Mouse (Mus musculus) limb, embryonic 10.5 days (tissue): ENCODE results near the gene Gpx4. TPM values are rescaled to one million over a fixed set of nuclear protein-coding genes. Genes with fewer than 3 reads are reported as not detected.
"Not testable (repeated sequence)": the region's sequence is repeated elsewhere in the genome, so short reads cannot be mapped to it uniquely, and the experiment has no call there.

Source experiments
- DNase-seq: peaks from one replicate; pipeline ENCODE4 v3.0.0-alpha.2; 2017; ENCODE audit warnings: low spot score
- H3K27ac ChIP-seq: fragments of 300-500 bp; sonication (generic); 2 replicates; pipeline ENCODE4 v1.5.1; 2016; ENCODE audit warnings: mild to moderate bottlenecking
- H3K27me3 ChIP-seq: fragments of 300-500 bp; sonication (generic); 2 replicates; pipeline ENCODE4 v1.6.1; 2016; ENCODE audit warnings: low read depth, mild to moderate bottlenecking; ENCODE audit not compliant: poor library complexity, severe bottlenecking
- H3K36me3 ChIP-seq: fragments of 300-500 bp; sonication (generic); 2 replicates; pipeline ENCODE4 v1.6.1; 2016; ENCODE audit warnings: mild to moderate bottlenecking, moderate library complexity
- H3K4me1 ChIP-seq: fragments of 300-500 bp; sonication (generic); 2 replicates; pipeline ENCODE4 v1.6.1; 2016
- H3K4me3 ChIP-seq: fragments of 300-500 bp; sonication (generic); 2 replicates; pipeline ENCODE4 v1.5.1; 2016; ENCODE audit warnings: mild to moderate bottlenecking, moderate library complexity
- H3K9me3 ChIP-seq: fragments of 300-500 bp; sonication (generic); replicated peaks from 2 replicates; pipeline ENCODE4 v1.6.1; 2016; ENCODE audit warnings: mild to moderate bottlenecking
- WGBS: fragments of 180-500 bp; shearing (Covaris S2); methylation state at CpG from one replicate; pipeline ENCODE4 v1.1.7; 2016; 5-methylcytosine and 5-hydroxymethylcytosine counted together
- polyA plus RNA-seq: library from polyadenylated mRNA; unstranded; fragments of >200 nt; fragmentation: Nextera tagmentation; extraction: Ambion mirVana; gene quantifications from 2 replicates; pipeline ENCODE4 v1.2.1, GENCODE M21; 2016

The Gpx4 gene
- polyA plus RNA-seq, 1 experiment from 2014 or later: 589 TPM

DNA sequence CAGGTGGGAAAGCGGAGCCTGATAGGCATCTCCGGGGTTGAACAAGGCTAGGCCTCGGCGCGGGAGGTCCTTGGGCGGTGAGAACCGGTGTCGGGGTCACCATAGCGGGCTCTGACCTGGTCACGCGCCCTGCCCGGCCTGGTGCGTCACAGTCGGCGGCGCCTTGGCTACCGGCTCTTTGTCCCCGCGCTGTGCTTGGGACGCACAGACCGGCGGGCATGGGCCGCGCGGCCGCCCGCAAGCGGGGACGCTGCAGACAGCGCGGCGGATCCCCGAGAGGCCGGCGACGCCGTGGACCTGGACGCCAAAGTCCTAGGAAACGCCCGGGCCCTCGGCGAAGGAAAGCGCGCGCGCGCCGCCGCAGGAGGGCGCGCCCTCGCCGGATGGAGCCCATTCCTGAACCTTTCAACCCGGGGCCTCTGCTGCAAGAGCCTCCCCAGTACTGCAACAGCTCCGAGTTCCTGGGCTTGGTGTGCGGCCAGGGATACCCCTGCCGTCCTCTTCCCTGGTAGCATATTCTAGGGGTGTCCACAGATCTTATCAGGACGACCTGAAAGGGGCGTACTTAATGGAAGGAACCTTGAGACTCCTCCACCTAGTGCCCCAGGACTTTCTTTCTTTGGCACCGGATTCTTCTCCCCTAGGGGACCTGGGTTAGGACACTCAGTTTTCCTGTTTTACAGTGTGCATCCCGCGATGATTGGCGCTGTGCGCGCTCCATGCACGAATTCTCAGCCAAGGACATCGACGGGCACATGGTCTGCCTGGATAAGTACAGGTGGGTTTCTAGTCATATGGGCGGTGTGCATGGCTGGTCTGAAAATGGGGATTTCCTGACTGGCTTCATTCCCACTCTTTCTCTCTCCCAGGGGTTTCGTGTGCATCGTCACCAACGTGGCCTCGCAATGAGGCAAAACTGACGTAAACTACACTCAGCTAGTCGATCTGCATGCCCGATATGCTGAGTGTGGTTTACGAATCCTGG is 7.2 kb downstream of the Gpx4 start:
- Histone ChIP-seq H3K4me1 (peaks cover 52% of the 10 kb centered on the region), H3K27me3 (0 out of 2 replicates have a peak, but pooled peaks cover 8% of the 10 kb centered on the region), H3K36me3 (peaks cover 39% of the 10 kb centered on the region), H3K4me3 (peak overlapping the region; percentile 85), H3K9me3 (no peaks in the 10 kb centered on the region), H3K27ac (peak overlapping the region; percentile 97)
- DNase-seq: peak; percentile 81
- WGBS: 3% methylated on average over 77 of the region's 77 CpGs

- 46% methylated on average over 3 of the region's 3 CpGs for WGBS
- not testable (repeated sequence) for DNase-seq, H3K9me3 ChIP-seq, H3K27me3 ChIP-seq
- Histone ChIP-seq H3K27ac (peak overlapping the region; percentile 97), H3K4me1 (peaks cover 52% of the 10 kb centered on the region), H3K4me3 (peak overlapping the region; percentile 85), H3K36me3 (peaks cover 47% of the 10 kb centered on the region)
These were observed 7.9 kb downstream of the Gpx4 start for GRCm38 (mm10) chr10:80054911-80055310.

GRCm38 (mm10) chr10:80055364-80055763 is 8.4 kb downstream of the Gpx4 start:
- peaks cover 51% of the 10 kb centered on the region for H3K36me3 ChIP-seq
- no peaks in the 10 kb centered on the region for H3K27me3 ChIP-seq
- peak overlapping the region; percentile 85; the same call in 1 of the 2 replicates for H3K4me3 ChIP-seq

GRCm38 (mm10) chr10:80055891-80056290 is 8.9 kb downstream of the Gpx4 start:
- no peak overlapping the region for H3K4me3 ChIP-seq
- no peaks in the 10 kb centered on the region for H3K27me3 ChIP-seq
- 81% methylated on average over 10 of the region's 10 CpGs for WGBS
- peaks cover 57% of the 10 kb centered on the region for H3K36me3 ChIP-seq
- peaks cover 49% of the 10 kb centered on the region for H3K4me1 ChIP-seq
- DNase-seq: no peak
- no peak overlapping the region for H3K27ac ChIP-seq
- no peaks in the 10 kb centered on the region for H3K9me3 ChIP-seq

More at GRCm38 (mm10) chr10:80055364-80055763, 8.4 kb downstream of the Gpx4 start:
- peaks cover 52% of the 10 kb centered on the region for H3K4me1 ChIP-seq
- DNase-seq: no peak
- H3K9me3 ChIP-seq: no peaks in the 10 kb centered on the region
- H3K27ac ChIP-seq: no peak overlapping the region
- 90% methylated on average over 5 of the region's 5 CpGs for WGBS

- peaks cover 63% of the 10 kb centered on the region for H3K36me3 ChIP-seq
- H3K9me3 ChIP-seq: no peaks in the 10 kb centered on the region
- no peak overlapping the region for H3K4me3 ChIP-seq
- 91% methylated on average over 4 of the region's 4 CpGs for WGBS
- peaks cover 44% of the 10 kb centered on the region for H3K4me1 ChIP-seq
- no peaks in the 10 kb centered on the region for H3K27me3 ChIP-seq
- DNase-seq: no peak
- H3K27ac ChIP-seq: no peak overlapping the region
These were observed 9.5 kb downstream of the Gpx4 start for GRCm38 (mm10) chr10:80056506-80056905.

- H3K27ac ChIP-seq: 0 out of 2 replicates have a peak overlapping the region, but pooled peaks have one; percentile 9
- H3K9me3 ChIP-seq: no peaks in the 10 kb centered on the region
These were observed 10.2 kb downstream of the Gpx4 start for GRCm38 (mm10) chr10:80056976-80057682.

DNA sequence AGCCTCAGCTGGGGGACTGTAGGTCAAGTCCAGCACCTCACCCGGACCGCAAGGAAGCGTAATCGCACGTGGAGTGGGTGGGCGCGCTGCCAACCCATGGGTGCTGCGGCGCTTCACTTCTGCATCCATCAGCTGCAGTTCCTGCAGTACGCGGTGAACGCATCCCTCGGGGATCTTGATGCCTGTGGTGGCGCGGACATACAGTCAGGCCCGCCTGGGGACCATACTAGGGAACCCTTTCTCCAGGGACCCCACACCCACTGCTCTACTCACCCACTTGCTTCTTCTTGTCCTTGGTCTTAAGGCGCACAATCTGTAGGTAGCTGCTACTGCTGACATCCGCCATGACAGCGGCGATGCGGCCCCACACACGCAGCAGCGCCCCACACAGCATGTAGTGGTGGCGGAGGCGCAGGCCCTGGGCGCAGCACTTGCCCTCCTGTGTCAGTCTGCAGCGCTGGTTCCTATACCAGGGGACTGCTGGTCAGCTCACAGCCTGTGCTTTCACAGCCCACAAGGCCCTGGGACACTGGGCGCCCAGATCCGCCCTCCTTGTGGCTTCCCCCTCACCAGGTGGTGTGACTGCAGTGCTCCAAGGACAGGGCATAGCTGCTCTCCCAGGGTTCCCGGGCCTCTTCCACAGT is 10.8 kb downstream of the Gpx4 start:
- no peak for DNase-seq
- no peaks in the 10 kb centered on the region for H3K9me3 ChIP-seq
- peaks cover 75% of the 10 kb centered on the region for H3K36me3 ChIP-seq
- no peaks in the 10 kb centered on the region for H3K27me3 ChIP-seq
- no peak overlapping the region for H3K4me3 ChIP-seq
- peak overlapping the region; percentile 9 for H3K27ac ChIP-seq
- 77% methylated on average over 30 of the region's 30 CpGs for WGBS
- H3K4me1 ChIP-seq: peaks cover 31% of the 10 kb centered on the region

More at GRCm38 (mm10) chr10:80056976-80057682, 10.2 kb downstream of the Gpx4 start:
- WGBS: 92% methylated on average over 27 of the region's 27 CpGs
- no peak for DNase-seq
- no peaks in the 10 kb centered on the region for H3K27me3 ChIP-seq
- peaks cover 68% of the 10 kb centered on the region for H3K36me3 ChIP-seq
- peaks cover 37% of the 10 kb centered on the region for H3K4me1 ChIP-seq
- no peak overlapping the region for H3K4me3 ChIP-seq

DNA sequence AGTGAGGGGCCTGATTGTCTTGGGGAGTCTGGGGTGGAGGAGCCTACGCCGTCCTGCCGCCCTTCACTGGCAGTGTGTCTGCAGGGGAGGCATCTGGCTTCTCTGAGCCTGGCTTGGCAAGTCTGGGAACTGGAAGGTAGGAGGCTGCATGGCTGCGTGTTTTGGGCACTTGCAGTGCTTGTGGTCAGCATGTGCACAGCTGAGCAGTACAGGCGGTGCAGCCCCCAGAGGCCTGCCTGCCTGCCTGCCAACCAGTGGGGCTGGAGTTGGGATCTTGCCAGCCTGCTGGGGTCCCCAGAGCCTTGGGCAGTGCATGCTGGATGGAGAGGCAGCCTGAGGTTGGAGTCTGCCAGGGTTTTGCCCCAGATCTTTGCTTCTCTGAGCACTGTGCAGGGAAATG is 16.1 kb downstream of the Gpx4 start:
- H3K4me3 ChIP-seq: no peak overlapping the region
- H3K9me3 ChIP-seq: no peaks in the 10 kb centered on the region
- peak overlapping the region; percentile 7; the same call in 1 of the 2 replicates for H3K27ac ChIP-seq
- 96% methylated on average over 5 of the region's 5 CpGs for WGBS
- DNase-seq: no peak
- peaks cover 82% of the 10 kb centered on the region for H3K36me3 ChIP-seq
- no peaks in the 10 kb centered on the region for H3K27me3 ChIP-seq
- H3K4me1 ChIP-seq: peaks cover 8% of the 10 kb centered on the region

DNA sequence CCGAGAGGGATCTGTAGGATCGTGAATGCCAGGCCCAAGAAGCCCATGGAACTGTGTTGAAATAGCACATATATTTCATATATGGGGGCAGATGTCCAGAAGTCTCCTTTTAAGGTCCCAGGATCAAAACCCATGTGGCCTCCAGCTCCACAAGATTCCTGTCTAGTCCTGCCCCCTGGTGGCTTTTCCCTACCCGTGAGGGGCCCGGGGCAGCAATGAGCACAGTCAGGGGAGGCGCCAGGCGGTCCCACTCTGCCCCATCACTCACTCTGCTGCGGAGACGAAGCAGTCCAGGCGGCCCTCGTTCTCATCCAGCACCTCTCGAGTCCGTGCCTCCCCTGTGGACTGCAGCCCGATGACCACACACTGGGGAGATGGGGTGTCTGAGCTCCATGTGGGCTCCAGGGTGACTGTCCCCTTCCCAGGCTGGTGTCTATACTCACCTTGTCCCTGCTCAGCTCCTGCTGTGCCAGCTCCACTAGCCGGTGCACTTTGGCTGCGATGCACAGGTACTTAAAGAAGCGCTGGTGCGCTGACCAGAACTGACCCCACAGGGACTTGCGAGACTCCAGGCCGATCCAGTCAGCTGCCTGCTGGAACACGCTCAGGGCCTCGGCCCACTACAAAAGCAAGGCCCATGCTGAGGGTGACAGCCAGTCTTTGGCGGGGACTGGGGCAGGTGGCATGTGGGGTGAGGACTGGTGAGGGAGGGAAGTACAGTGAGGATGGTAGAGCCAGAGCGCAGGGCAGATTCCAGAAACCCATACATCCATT is 17.1 kb downstream of the Gpx4 start:
- 76% methylated on average over 23 of the region's 23 CpGs for WGBS
- H3K27ac ChIP-seq: peak overlapping the region; percentile 16; the same call in 1 of the 2 replicates

GRCm38 (mm10) chr10:80069251-80069650 is 22.3 kb downstream of the Gpx4 start:
- no peaks in the 10 kb centered on the region for H3K9me3 ChIP-seq
- H3K4me3 ChIP-seq: no peak overlapping the region
- H3K27ac ChIP-seq: no peak overlapping the region
- H3K27me3 ChIP-seq: no peaks in the 10 kb centered on the region
- peaks cover 34% of the 10 kb centered on the region for H3K36me3 ChIP-seq
- 88% methylated on average over 6 of the region's 7 CpGs for WGBS
- peaks cover 29% of the 10 kb centered on the region for H3K4me1 ChIP-seq
- DNase-seq: no peak

More for the DNA sequence above, 17.1 kb downstream of the Gpx4 start:
- Histone ChIP-seq H3K27me3 (no peaks in the 10 kb centered on the region), H3K9me3 (no peaks in the 10 kb centered on the region), H3K36me3 (peaks cover 76% of the 10 kb centered on the region), H3K4me1 (peaks cover 8% of the 10 kb centered on the region), H3K4me3 (no peak overlapping the region)
- no peak for DNase-seq

- no peaks in the 10 kb centered on the region for H3K9me3 ChIP-seq
- H3K27me3 ChIP-seq: no peaks in the 10 kb centered on the region
- WGBS: 93% methylated on average over 4 of the region's 4 CpGs
- peaks cover 29% of the 10 kb centered on the region for H3K36me3 ChIP-seq
- H3K4me3 ChIP-seq: no peak overlapping the region
- H3K27ac ChIP-seq: no peak overlapping the region
- no peak for DNase-seq
- H3K4me1 ChIP-seq: peaks cover 35% of the 10 kb centered on the region
These were observed 23.0 kb downstream of the Gpx4 start for GRCm38 (mm10) chr10:80069948-80070450.
